Mouse (Mus musculus) cerebellum, postnatal 25 days (tissue): ENCODE results near the gene Rcor3.
A peak's percentile ranks its signal among the peaks of the same experiment; 100 is the strongest.

Experiments
- DNase-seq, 2 experiments: peaks; one replicate each; pipeline ENCODE4 v3.0.0; 2021; ENCODE audit warnings: mixed read lengths in 2 of 2

Gene Rcor3

DNA sequence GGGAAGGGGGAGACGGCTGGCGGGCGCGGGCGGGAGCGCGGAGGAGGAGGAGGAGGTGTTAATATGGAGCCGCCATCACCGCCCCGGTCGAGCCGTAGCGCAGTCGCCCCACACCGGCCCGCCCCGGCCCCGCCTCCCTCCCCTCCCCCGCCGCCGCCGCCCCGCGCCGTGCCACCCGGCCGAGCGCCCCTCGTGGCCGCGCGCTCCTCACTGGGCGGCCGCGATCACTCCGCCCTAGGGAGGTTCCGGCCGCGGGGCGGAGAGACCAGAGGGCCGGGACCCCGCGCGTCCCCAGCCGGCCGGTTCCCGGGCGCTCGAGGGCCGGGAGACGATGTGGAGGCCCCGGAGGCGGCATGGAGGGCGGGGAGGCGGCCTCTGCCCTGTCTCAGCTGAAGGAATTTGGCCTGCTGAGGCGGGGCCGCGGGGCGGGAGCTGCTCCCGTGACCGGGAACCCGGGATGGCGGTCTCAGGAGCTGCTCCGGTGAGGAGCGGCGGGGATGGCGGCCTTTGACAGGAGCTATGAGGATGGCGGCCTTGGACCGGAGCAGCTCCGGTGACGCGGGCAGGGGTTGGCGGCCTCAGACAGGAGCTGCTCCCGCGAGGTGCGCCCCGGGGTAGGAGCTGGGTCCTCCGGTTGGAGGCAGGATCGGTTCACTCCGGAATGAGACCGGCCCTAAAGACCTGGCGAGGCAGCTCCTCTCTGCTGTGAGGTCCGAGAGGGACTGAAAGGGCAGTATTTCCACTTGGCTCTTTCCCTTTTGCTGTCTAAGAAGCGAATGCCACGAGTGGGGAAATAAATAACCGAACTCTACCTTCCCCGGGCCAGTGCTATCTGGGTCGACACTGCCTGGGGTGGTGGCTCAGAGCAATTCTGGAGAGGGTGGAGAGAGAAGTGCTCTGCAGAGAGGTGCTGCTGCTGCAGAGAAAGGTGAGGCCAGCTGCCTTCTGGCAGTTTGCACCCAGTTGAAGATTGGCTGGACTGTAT lies at the start of gene Rcor3:
Gene Rcor3, minus strand, starts transcription at position 137 of the 985 bp plus-strand sequence.
- DNase-seq = peak; percentile 91 to 92

DNA sequence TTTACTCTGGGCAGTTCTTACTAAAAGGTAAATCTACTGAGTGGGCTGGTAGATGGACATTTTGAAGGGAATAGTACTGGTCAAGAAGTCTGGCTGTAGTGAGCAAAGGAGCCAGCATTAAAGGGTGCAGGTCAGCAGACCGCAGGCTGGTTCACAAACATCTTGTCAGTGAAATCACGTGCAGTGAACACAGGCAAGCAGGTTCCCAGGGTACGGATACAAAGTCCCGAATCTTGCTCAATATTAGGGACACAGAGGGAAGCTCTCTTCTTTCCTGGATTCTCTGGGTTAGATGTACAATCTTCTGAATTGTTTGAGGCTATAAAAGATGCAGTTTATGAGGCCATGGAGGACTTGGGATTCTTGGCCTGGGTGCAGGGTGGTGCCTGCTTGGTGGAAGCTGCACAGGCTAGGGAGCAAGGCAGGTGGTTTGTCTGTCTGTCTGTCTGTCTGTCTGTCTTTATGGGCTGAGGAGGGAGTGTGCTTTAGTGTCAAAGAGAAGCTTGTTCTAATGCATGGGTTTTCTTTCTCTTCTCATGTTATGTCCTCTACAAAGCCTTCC lies 43.9 kb upstream of the Rcor3 start:
- DNase-seq = no peak

DNA sequence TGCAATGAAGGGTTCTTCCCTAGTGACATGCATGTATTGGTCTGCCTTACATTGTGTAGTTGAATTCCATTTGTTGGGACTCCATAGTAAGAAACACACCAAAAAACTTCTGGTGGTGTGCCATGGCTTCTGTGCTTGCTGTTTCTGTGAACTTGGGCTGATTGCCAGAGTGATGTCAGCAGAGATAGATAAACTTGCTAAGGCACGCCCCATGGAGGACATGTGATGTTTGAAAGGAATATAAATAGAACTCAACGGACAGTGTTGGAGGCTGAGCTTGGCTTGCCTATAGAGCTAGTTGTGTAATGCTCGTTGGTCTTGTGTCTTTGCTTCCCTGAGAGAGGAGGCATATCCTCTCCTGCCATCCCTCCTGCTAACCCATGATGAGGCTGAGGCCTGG lies 42.0 kb upstream of the Rcor3 start:
- no peak for DNase-seq

DNA sequence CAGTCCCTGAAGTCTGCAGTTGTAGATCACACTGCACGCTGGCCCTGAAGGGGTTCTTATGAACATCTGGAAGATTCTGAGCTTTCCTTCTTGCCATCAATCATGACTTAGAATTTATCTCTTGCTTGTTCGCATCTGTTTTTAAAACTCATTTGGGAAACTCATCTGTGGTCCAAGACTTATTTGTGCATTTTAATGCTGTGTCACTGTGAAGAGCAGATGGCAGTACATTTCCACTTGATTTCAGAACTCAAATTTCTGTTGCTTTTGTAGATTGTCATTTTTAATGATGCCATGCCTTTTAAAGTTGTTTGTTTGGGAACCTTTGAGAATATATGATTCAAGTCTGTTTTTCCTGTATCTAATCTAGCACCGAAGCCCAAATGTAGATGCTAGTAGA lies 33.6 kb upstream of the Rcor3 start:
- DNase-seq = no peak

- DNase-seq = no peak
These were observed 13.3 kb upstream of the Rcor3 start for GRCm38 (mm10) chr1:192151179-192151578.

DNA sequence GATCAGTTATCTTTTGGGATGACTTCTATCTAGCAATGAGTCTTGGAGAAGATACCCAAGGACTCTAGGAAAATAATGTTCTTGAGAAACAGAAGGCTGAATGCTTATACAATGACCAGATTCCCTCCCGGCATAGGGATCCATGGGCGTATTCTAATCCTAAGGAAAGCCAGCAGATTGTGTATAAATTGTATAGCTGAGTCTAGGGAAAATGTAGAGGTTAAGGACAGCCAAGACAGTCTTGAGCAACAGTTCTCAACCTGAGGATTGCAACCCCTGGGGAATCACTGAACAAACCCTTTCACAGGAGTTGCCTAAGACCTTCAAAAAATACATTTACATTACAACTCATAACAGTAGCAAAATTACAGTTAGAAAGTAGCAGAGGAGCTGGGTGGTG lies 2.5 kb upstream of the Rcor3 start:
- no peak for DNase-seq

- peak in 1 of 2 experiments; percentile 79 for DNase-seq
These were observed 454 bp downstream of the Rcor3 start for GRCm38 (mm10) chr1:192137291-192137925.

GRCm38 (mm10) chr1:192136561-192137290 lies 1.1 kb downstream of the Rcor3 start:
- DNase-seq = peak; percentile 82 to 88

GRCm38 (mm10) chr1:192130202-192130601 lies 7.7 kb downstream of the Rcor3 start:
- no peak for DNase-seq

DNA sequence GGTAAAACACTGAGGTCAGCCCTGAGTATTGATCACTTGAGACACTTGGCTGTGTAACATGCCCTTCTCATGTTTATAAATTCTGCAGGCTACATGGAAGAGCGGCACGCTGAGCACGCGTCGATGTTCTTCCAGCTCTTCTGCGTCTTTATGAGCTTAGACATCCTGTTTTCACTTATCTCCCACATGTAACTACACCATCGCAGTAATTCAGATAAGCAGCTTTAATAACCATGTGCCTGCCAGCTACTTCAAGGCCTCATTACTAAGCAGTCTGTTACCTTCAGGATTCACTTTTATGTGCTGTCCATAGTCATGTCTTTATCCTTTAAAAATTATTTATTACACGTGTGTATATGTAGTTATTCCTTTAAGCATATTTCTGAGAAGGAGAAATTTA lies 9.5 kb downstream of the Rcor3 start:
- DNase-seq = no peak

- no peak for DNase-seq
These were observed 12.1 kb downstream of the Rcor3 start for GRCm38 (mm10) chr1:192125761-192126160.

- no peak for DNase-seq
These were observed 21.6 kb downstream of the Rcor3 start for GRCm38 (mm10) chr1:192116262-192116661.

DNA sequence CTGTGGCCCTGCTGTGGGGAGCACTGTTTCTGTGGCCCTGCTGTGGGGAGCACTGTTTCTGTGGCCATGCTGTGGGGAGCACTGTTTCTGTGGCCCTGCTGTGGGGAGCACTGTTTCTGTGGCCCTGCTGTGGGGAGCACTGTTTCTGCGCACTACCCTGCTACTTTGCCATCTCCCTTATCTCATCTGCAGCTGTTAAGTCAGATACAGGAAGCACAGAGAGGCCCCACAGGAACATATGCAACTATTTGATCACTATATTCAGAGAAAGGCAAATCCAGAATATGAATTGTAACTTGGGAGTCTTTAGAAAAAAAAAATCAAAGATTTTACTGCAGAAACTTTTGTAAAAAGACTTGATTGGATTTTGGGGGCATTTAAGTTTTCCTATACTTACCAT lies 22.5 kb downstream of the Rcor3 start:
- DNase-seq = no peak

DNA sequence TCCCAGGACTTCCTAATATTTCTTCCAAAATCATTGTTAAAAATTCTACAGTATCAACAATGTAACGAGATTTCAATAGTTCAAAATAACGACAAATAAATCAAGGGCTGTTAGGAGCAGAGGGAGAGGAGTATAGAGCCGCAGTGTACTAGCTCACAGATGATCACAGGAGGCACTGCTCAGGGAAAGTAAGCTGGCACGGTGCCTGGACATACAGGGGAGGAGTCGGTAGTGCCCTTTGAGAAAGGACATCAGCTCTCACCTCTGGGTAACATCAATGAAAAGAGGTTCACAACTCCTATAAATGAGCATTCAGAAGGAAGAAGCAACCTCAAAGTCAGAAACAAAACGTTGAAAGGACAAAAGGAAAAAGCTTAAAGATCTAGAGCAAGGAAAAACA lies 28.7 kb downstream of the Rcor3 start:
- peak; percentile 37 to 68 for DNase-seq

DNA sequence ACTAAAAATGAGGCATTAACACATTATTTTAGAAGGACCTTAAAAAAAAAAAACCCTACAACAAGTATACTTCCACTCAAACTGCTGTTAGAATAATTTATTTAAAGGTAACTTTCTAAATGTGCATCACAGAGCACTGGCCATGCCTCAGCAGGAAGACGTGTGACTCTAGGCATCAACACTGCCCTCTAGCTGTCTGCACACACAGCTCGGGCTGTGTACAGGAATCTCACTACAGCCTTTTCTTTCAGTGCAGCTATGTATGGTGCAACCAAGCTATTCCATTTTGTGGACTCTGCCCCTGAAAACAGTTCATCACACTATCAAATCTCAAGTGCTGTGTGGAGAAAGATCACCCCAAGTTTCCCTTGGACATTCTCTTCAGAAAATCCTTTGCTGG lies 30.5 kb downstream of the Rcor3 start:
- DNase-seq = peak; percentile 27 to 58

- no peak for DNase-seq
These were observed 31.9 kb downstream of the Rcor3 start for GRCm38 (mm10) chr1:192105902-192106389.

GRCm38 (mm10) chr1:192104021-192104420 lies 33.8 kb downstream of the Rcor3 start:
- no peak for DNase-seq

GRCm38 (mm10) chr1:192103176-192103575 lies 34.7 kb downstream of the Rcor3 start:
- DNase-seq = no peak

- DNase-seq = no peak
These were observed 36.5 kb downstream of the Rcor3 start for GRCm38 (mm10) chr1:192101359-192101758.

- no peak for DNase-seq
These were observed 37.1 kb downstream of the Rcor3 start for GRCm38 (mm10) chr1:192100742-192101141.

GRCm38 (mm10) chr1:192095626-192096025 lies 42.2 kb downstream of the Rcor3 start:
- DNase-seq = no peak

DNA sequence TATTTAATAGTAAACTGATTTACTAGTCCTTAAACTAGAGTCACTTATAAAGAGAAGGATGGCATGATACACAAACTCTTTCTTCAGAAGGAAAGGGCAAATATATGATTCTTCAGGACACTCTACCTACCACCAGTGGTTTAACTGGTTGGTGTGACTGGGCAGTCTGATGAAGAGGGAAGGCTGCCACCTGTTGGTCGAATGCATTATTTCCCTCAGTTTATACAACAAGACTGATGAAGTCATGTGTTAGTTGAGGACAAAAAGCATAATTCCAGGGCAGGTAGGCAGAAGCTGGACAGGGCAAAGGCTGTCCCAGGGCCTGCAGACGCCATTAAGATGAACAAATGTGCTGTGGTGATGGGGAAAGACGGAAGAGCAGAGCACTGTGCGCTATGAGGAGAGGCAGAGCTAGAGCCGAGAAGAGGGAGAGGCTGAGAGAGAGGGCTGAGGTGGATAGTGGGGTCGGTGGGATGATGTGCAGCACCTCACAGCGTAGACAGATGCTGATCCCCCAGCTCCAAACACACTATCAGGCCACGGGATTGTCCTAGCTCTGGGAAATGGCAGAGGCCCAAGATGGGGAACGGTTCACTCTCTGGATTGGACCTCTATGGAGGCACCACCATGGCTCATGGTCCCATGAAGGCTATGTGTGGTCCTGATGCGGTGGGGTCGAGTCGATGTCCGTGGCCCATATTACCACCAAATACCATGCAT lies 43.3 kb downstream of the Rcor3 start:
- peak; percentile 47 to 78 for DNase-seq
